Mouse (Mus musculus) midbrain, embryonic 13.5 days (tissue): ENCODE data around the gene Otulin. TPM values are rescaled to one million over a fixed set of nuclear protein-coding genes. Genes with fewer than 3 reads are reported as not detected.

ENCODE experiments used
- microRNA-seq: library from miRNA; unstranded; fragments of <30 nt; microRNA quantifications from one replicate; pipeline ENCODE4, GENCODE M21; 2016
- polyA plus RNA-seq: library from polyadenylated mRNA; unstranded; fragments of >200 nt; fragmentation: Nextera tagmentation; extraction: Ambion mirVana; gene quantifications from 2 replicates; pipeline ENCODE4 v1.2.1, GENCODE M21; 2015

Otulin gene
- polyA plus RNA-seq, 1 experiment from 2014 or later = 24.3 TPM

Small RNAs within 50 kb of the gene (microRNA-seq; reads per million reads assigned to microRNA genes)
- 0.62 reads per million for gene Mir7117

Other genes starting within 250 kb of the Otulin start
- 9.9 and 11.5 TPM in 2 replicates for gene Ank, start 164.0 kb downstream of the Otulin start, polyA plus RNA-seq
- 6.5 and 8.2 TPM in 2 replicates for gene Otulinl, start 50.9 kb upstream of the Otulin start, polyA plus RNA-seq